Mouse (Mus musculus) neutrophil, adult 83 days (primary cell): ENCODE data around the gene Sgms2. TPM values are rescaled to one million over a fixed set of nuclear protein-coding genes. Genes with fewer than 3 reads are reported as not detected.

Experiments used
- total RNA-seq, 2 experiments: library from RNA; stranded (reverse); gene quantifications; one replicate each; pipeline ENCODE4 v1.2.4; 2023

The Sgms2 gene
- 100 to 1,000 TPM in 1 of 2 experiments, 10 to 100 TPM in 1; 86.7 to 109 TPM for total RNA-seq

GRCm38 (mm10) chr3:131491361-131491925 lies at the start of gene Sgms2:
Gene Sgms2 (minus strand): TSS chr3:131491411.

GRCm38 (mm10) chr3:131302452-131303319 lies 188.5 kb downstream of the Sgms2 start, which contains the start of gene Cyp2u1:
Gene Cyp2u1 (minus strand): TSS chr3:131303227.

GRCm38 (mm10) chr3:131271559-131272373 lies 219.4 kb downstream of the Sgms2 start, which contains the start of gene Hadh:
Gene Hadh (minus strand): TSS chr3:131272101.

Other genes starting within 250 kb of the Sgms2 start
- 10 to 100 TPM; 14.9 to 15.5 TPM for gene Hadh, start 219.3 kb downstream of the Sgms2 start, total RNA-seq
- under 1 TPM; 0.24 to 0.44 TPM for gene Cyp2u1, start 188.2 kb downstream of the Sgms2 start, total RNA-seq
- gene Papss1, start 73.4 kb upstream of the Sgms2 start, total RNA-seq, result 10 to 100 TPM; 14.7 to 16.7 TPM